ENCODE assay signal across 9 mouse cellular contexts in genomic region chr11:30158028-30158700, GRCm38 (mm10).
DNase-seq lines count a peak whose midpoint lies in the region; ATAC-seq lines count a peak whose summit lies in the region.
"Had no signal": no experiment of that assay in that cellular context is flagged by ENCODE, and none has a peak within 500 bp of the region (broad histone marks: within the 10 kb centered on the region; RNA-seq: fewer than 3 reads in every experiment).

No protein-coding gene starts in this region.

- H3K4me1 ChIP-seq in hindbrain, embryonic 13.5 days (replicated peaks), result peaks cover 22% of the 10 kb centered on the region
- H3K4me1 ChIP-seq in hindbrain, embryonic 11.5 days (replicated peaks; ENCODE audit: control insufficient read depth, insufficient read depth, low read length), result no peaks in the 10 kb centered on the region
- peaks cover 42% of the 10 kb centered on the region for H3K4me1 ChIP-seq in liver, embryonic 11.5 days (replicated peaks; ENCODE audit: control insufficient read depth, insufficient read depth, low read length)

- H3K36me3 ChIP-seq in hindbrain, embryonic 13.5 days, result peaks cover 18% of the 10 kb centered on the region
- no peaks in the 10 kb centered on the region for H3K36me3 ChIP-seq in hindbrain, embryonic 11.5 days (ENCODE audit: control insufficient read depth, insufficient read depth, low read length)
- peaks cover 8% of the 10 kb centered on the region for H3K36me3 ChIP-seq in liver, embryonic 11.5 days (ENCODE audit: control insufficient read depth, insufficient read depth, low read length)

- ATAC-seq in hindbrain, embryonic 13.5 days (ENCODE audit: low FRiP score), result no peak
- no peak for ATAC-seq in hindbrain, embryonic 11.5 days (ENCODE audit: low FRiP score)
- ATAC-seq in common myeloid progenitor, adult 5-6 weeks (replicated peaks; ENCODE audit: low read depth, poor library complexity, severe bottlenecking), result peak; percentile 54; the same call in 1 of the 2 replicates
- peak; percentile 87 for ATAC-seq in liver, embryonic 11.5 days (replicated peaks; ENCODE audit: low FRiP score)

- 64% methylated on average over 8 of the region's 8 CpGs for WGBS in hindbrain, embryonic 13.5 days
- WGBS in hindbrain, embryonic 11.5 days, result 61% methylated on average over 8 of the region's 8 CpGs
- 33% methylated on average over 8 of the region's 8 CpGs for WGBS in liver, embryonic 11.5 days

- H3K27me3 ChIP-seq in hindbrain, embryonic 13.5 days, result no peaks in the 10 kb centered on the region
- H3K27me3 ChIP-seq in hindbrain, embryonic 11.5 days (ENCODE audit: control insufficient read depth, insufficient read depth, low read length), result no peaks in the 10 kb centered on the region
- no peaks in the 10 kb centered on the region for H3K27me3 ChIP-seq in liver, embryonic 11.5 days (replicated peaks; ENCODE audit: control insufficient read depth, insufficient read depth, low read length)

- no peak overlapping the region for H3K4me2 ChIP-seq in hindbrain, embryonic 13.5 days
- H3K4me2 ChIP-seq in hindbrain, embryonic 11.5 days (replicated peaks; ENCODE audit: low read depth, low read length), result no peak overlapping the region
- peak overlapping the region; percentile 55 for H3K4me2 ChIP-seq in liver, embryonic 11.5 days

- H3K9ac ChIP-seq in hindbrain, embryonic 13.5 days, result no peak overlapping the region
- no peak overlapping the region for H3K9ac ChIP-seq in hindbrain, embryonic 11.5 days (ENCODE audit: low read depth, low read length)
- 0 out of 2 replicates have a peak overlapping the region, but pooled peaks have one; percentile 17 for H3K9ac ChIP-seq in liver, embryonic 11.5 days (ENCODE audit: low read depth, low read length)

- DNase-seq in hindbrain, embryonic 11.5 days (ENCODE audit: low spot score), result no peak
- DNase-seq in R1 (ENCODE audit: low read depth, low spot score), result peak; percentile 21
- DNase-seq in liver, embryonic 11.5 days (ENCODE audit: low spot score), result no peak
- no peak for DNase-seq in kidney, postnatal 25 days
- DNase-seq in layer of hippocampus, postnatal 36 days, result no peak
- DNase-seq in embryo, embryonic 10 days (ENCODE audit: low spot score), result no peak
- DNase-seq: right cerebral cortex, postnatal 14 days had no signal

- peak overlapping the region; percentile 46; the same call in 1 of the 2 replicates for H3K27ac ChIP-seq in hindbrain, embryonic 13.5 days
- no peak overlapping the region for H3K27ac ChIP-seq in hindbrain, embryonic 11.5 days (ENCODE audit: low read depth, low read length)
- H3K27ac ChIP-seq in liver, embryonic 11.5 days (ENCODE audit: low read depth, low read length), result peak overlapping the region; percentile 50; the same call in 1 of the 2 replicates

- no peak overlapping the region for H3K4me3 ChIP-seq in hindbrain, embryonic 13.5 days
- H3K4me3 ChIP-seq in hindbrain, embryonic 11.5 days (ENCODE audit: low read depth, low read length), result no peak overlapping the region
- no peak overlapping the region for H3K4me3 ChIP-seq in liver, embryonic 11.5 days (ENCODE audit: low read depth, low read length)

- no peaks in the 10 kb centered on the region for H3K9me3 ChIP-seq in hindbrain, embryonic 13.5 days
- no peaks in the 10 kb centered on the region for H3K9me3 ChIP-seq in hindbrain, embryonic 11.5 days (ENCODE audit: control insufficient read depth, low read length)
- no peaks in the 10 kb centered on the region for H3K9me3 ChIP-seq in liver, embryonic 11.5 days (ENCODE audit: control insufficient read depth, low read length)

Comparison
In these comparisons a context has a peak if more than half of its experiments do, and no peak if none do; other contexts are left out.
1. ATAC-seq: peak in common myeloid progenitor, adult 5-6 weeks (single experiment) and liver, embryonic 11.5 days (single experiment); none in hindbrain, embryonic 13.5 days (single experiment) and hindbrain, embryonic 11.5 days (single experiment).